Mouse (Mus musculus) cortical plate, adult 2 months (tissue): ENCODE measurements at regions not wholly inside any gene's neighbourhood (a gene's known extent, or its start where the extent isn't known, plus 50 kb on each side); places are given as distances from the start of the nearest gene placed in this dataset.
A peak's percentile ranks its signal among the peaks of the same experiment; 100 is the strongest.
"Not testable (repeated sequence)": the region's sequence is repeated elsewhere in the genome, so short reads cannot be mapped to it uniquely, and the experiment has no call there.

Experiments used
- H3K27ac ChIP-seq: fragments of 200-500 bp; 2 replicates; pipeline ENCODE4 v1.5.1; 2012; ENCODE audit warnings: low read length, control low read depth, inconsistent platforms; ENCODE audit not compliant: insufficient read depth
- H3K4me1 ChIP-seq: fragments of 200-500 bp; 2 replicates; pipeline ENCODE4 v1.6.1; 2011; ENCODE audit warnings: low read length; ENCODE audit not compliant: control insufficient read depth, insufficient read depth
- H3K4me3 ChIP-seq: fragments of 200-500 bp; 2 replicates; pipeline ENCODE4 v1.5.1; 2011; ENCODE audit warnings: mild to moderate bottlenecking, low read length, control low read depth; ENCODE audit not compliant: insufficient read depth
- CTCF ChIP-seq: fragments of 200-500 bp; IDR thresholded peaks from 2 replicates; pipeline ENCODE4 v1.5.1; 2011; ENCODE audit warnings: mild to moderate bottlenecking, control low read depth, low read length; ENCODE audit not compliant: insufficient read depth; ENCODE audit errors: extremely low read depth
- POLR2A ChIP-seq: fragments of 200-500 bp; IDR thresholded peaks from 2 replicates; pipeline ENCODE4 v1.6.1; 2011; ENCODE audit warnings: mild to moderate bottlenecking, low read length, control low read depth; ENCODE audit not compliant: insufficient read depth; ENCODE audit errors: extremely low read depth

DNA sequence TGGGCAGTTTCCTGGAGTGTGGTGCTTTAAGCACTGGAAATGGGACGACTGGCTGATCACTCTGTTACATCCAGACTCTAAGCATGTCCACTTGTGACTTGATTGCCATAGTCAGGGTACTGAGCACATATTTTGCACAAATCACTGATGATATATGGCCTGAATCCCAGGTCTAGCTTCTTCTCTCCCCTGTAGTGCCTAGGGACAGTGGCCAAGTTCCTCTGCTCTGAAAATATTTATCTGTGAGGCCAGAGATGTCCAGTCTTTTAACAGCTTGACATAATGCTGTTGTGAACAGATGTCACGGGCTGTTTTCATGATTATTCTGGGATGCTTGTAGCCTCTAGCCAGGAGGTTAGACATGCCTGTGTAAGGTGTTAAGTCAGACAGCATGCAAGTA lies 115.5 kb downstream of the Nucb2 start:
- no peak for TF ChIP-seq CTCF
- no peak for TF ChIP-seq POLR2A
- no peak overlapping the region for H3K27ac ChIP-seq
- no peaks in the 10 kb centered on the region for H3K4me1 ChIP-seq
- H3K4me3 ChIP-seq: no peak overlapping the region

DNA sequence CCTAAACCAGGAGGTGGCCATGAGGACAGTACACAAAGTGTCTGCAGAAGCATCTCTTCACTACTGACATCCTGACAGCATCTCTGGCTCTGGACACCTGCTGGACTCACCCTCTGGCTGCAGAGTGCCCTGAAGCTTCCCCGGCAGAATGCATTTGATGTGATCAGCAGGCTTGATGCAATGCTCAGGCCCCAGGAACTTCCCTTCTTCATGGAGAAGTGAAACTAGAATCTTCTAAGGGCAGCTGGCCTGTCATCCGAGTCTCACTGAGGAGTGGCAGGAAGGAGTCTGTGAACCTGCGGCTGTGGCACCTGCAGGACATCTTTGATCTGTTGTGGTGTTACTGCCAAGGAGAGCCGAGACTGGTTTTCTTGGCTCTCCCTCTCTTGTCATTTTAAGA lies 116.2 kb downstream of the Nucb2 start:
- H3K4me3 ChIP-seq: no peak overlapping the region
- no peak for TF ChIP-seq CTCF
- no peak for TF ChIP-seq POLR2A
- no peaks in the 10 kb centered on the region for H3K4me1 ChIP-seq
- H3K27ac ChIP-seq: no peak overlapping the region

DNA sequence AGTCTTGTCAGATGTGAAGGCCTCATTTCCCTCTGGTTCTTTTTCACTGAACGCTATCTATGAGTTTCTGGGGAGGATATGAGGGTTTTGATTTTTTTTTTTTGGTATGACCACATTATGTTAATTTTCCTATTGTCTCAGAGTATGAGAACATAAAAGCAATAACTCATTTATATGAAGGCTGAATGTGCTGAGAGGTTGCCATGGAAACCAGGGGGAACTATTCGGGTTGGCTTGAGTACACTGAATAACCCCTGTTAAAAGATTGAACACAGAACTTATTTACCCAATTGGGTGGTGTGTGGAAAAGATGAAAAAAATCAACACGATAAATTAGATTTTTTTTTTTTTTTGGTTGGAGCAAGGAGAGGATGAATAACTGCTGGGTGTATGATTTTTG lies 129.0 kb downstream of the Nucb2 start:
- no peak for TF ChIP-seq CTCF
- no peak for TF ChIP-seq POLR2A
- H3K4me1 ChIP-seq: no peaks in the 10 kb centered on the region
- H3K27ac ChIP-seq: no peak overlapping the region
- H3K4me3 ChIP-seq: no peak overlapping the region

DNA sequence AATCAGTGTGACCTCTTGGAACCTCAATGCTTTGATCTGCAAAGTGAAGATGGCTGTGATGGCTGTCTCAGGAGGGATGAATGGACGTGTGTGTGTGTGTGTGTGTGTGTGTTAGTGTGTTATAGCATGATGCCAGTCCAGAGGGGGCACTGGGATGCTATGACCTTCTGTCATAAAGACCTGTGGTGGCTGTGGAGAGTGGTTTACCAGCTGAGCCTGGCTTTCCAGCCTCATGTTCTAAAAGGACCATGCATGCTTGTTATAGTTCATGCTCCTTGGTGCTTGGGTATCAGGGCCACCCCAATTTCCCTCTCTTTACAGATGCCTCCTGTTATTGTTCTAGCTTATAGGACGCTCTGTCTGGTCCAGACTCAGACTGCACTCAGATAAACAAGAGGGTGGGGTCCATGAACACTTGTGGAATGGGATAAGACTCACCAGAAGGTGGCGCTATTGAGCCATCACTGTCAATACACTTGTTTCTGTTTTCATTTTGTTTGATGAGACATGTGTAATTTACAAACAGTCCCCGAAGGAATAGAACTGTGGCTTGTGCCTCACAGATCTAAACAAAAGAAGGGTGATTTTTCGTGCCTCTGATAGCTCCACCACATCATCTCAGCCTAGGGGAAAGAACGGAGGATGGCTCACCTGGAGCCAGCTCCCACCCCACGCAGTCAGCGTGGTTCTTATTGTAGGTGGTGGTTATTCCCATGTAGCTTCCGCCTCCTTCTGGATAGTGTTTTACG lies 140.9 kb downstream of the Nucb2 start:
- peak overlapping the region; percentile 13; the same call in 1 of the 2 replicates for H3K4me3 ChIP-seq
- no peak overlapping the region for H3K27ac ChIP-seq
- H3K4me1 ChIP-seq: no peaks in the 10 kb centered on the region
- TF ChIP-seq CTCF: peak; percentile 74
- no peak for TF ChIP-seq POLR2A

DNA sequence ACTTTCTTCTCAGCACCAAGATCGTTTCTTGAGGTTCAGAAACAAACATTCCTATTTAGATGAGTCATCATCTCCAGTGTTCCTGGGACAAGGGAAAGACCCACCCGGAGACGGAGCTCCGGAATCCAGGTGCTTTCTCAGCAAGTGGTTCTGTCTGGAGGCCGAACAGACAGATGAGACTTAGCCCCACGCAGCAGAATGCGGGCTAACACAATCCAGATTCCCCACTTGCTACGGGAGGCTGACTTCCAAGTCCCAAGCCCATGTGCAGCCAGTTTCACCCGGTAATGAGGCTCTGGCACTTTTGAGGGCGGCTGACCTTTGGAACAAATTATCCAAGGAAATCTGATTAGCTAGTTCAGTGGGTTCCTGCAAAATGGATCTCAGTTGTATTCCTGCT lies 150.3 kb downstream of the Nucb2 start:
- H3K4me3 ChIP-seq: no peak overlapping the region
- H3K27ac ChIP-seq: no peak overlapping the region
- H3K4me1 ChIP-seq: no peaks in the 10 kb centered on the region
- TF ChIP-seq CTCF (no peak), POLR2A (no peak)

DNA sequence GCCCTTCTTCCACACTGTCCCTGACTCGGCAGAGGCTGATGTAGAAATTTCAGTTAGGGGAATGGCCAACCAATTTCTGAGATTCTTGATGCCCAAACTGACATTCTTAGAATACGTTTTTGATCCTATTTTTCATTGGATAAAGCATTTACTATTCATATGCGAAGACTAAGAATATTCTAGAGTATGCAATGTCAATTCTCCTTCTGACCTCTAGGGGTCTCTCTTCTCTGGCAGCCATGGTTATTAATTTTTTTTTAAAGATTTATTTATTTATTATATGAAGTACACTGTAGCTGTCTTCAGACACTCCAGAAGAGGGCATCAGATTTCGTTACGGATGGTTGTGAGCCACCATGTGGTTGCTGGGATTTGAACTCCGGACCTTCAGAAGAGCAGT lies 152.9 kb downstream of the Nucb2 start:
- not testable (repeated sequence) for H3K4me1 ChIP-seq, H3K4me3 ChIP-seq, H3K27ac ChIP-seq

DNA sequence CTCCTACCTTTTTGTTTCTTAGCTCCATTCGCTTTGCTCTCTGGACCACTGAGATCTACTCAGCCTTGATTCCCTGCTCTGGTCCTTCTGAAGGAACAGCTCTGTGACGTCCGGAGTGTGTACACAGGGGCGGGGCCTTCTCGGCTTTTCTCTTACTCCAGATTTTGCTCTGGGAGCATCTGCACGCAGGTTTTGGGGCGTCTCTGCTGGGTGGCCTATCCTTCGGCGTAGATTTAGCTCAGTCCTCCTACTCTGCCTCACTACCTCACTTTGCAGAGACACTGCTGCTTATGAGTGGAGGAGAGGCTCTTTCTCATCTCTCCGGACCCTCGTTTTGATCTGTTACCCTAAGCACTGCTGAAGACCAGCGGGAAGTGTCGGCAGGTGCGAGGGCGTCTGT lies 161.4 kb downstream of the Nucb2 start:
- no peaks in the 10 kb centered on the region for H3K4me1 ChIP-seq
- H3K4me3 ChIP-seq: no peak overlapping the region
- no peak overlapping the region for H3K27ac ChIP-seq
- TF ChIP-seq POLR2A (no peak), CTCF (no peak)

DNA sequence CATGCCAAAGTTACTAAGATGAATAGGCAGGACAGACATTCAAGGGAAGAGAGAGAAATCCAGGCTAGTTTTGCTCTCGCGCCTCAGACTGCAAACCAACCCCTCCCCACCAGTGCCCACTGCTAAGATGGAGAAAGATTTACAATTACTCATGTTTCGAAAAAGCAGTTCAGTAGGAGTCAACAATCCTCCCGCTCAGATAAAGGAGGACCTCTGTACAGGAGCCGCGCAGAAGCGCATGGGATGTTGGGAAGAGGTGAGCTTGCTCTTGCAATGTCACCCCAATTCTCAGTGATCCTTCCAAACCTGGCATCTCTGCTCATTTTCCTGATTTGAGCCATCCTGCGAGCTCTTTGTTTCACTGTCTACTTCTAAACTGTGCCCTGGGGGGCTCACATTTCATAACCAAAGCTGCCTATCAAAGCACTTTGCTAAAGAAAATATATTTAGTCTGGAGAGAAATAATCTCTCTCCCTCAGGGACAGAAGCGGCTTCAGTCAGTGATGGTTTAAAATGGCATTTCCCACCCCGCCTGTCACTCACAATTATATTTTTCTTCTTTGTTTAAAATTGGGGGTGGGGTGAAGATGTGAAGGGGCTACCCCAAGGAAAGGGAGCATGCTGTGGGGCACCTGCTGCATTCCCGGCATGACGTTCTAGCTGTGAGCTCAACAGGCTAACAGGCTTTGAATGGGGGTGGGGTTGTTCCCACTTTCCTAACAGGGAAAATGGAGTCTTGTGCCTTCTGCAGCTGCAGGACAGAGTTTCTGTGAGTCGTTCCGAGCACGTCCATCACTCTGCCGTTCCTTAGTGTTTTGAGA lies 170.2 kb downstream of the Nucb2 start:
- TF ChIP-seq POLR2A (no peak), CTCF (no peak)
- H3K4me3 ChIP-seq: no peak overlapping the region
- no peaks in the 10 kb centered on the region for H3K4me1 ChIP-seq
- H3K27ac ChIP-seq: no peak overlapping the region

DNA sequence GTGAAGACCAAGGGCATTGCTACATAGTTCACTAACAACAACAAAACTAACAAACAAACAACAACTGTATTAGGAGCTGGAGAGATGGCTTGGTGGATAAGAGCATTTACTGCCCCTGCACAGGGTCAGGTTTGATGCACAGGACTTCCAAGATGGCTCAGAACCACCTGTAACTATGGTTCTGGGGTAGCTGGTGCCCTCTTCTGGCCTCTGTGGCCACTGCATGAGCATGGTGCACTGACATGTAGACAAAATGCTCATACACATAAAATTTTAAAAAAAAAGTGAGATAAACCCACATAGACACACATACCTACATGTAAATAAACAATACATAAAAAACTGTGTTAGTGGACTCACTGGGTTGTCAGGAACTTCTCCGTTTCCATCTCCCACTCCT lies 172.5 kb downstream of the Nucb2 start:
- Histone ChIP-seq H3K4me1 (no peaks in the 10 kb centered on the region), H3K27ac (no peak overlapping the region), H3K4me3 (no peak overlapping the region)
- no peak for TF ChIP-seq POLR2A
- no peak for TF ChIP-seq CTCF

DNA sequence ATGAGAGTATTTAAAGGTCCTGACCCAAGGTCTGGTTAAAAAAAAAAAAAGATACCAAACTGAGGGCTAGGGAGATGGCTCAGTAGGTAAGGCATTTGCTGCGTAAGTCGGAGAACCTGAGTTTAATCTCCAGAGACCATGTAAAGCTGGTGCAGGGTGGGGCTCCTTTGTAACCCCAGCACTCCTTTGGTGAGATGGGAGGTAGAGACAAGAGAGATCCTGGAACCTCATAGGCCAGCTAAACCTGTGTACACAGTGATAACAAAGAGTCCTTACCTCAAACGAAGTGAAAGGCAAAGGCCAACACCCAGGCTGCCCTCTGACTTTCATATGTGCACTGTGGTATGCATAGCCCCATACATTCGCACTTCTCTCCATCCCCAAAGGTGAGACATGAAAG lies 175.0 kb downstream of the Nucb2 start:
- Histone ChIP-seq H3K4me1 (no peaks in the 10 kb centered on the region), H3K4me3 (no peak overlapping the region), H3K27ac (no peak overlapping the region)
- no peak for TF ChIP-seq CTCF
- TF ChIP-seq POLR2A: no peak
